Mouse (Mus musculus): Measurements from ENCODE around the gene Pcdh20. TPM values are rescaled to one million over a fixed set of nuclear protein-coding genes. Genes with fewer than 3 reads are reported as not detected.

Pcdh20 gene
- 1.1 and 1.3 TPM in 2 replicates for polyA plus RNA-seq (2015; fragmentation: Nextera tagmentation; extraction: Ambion mirVana)

DNA sequence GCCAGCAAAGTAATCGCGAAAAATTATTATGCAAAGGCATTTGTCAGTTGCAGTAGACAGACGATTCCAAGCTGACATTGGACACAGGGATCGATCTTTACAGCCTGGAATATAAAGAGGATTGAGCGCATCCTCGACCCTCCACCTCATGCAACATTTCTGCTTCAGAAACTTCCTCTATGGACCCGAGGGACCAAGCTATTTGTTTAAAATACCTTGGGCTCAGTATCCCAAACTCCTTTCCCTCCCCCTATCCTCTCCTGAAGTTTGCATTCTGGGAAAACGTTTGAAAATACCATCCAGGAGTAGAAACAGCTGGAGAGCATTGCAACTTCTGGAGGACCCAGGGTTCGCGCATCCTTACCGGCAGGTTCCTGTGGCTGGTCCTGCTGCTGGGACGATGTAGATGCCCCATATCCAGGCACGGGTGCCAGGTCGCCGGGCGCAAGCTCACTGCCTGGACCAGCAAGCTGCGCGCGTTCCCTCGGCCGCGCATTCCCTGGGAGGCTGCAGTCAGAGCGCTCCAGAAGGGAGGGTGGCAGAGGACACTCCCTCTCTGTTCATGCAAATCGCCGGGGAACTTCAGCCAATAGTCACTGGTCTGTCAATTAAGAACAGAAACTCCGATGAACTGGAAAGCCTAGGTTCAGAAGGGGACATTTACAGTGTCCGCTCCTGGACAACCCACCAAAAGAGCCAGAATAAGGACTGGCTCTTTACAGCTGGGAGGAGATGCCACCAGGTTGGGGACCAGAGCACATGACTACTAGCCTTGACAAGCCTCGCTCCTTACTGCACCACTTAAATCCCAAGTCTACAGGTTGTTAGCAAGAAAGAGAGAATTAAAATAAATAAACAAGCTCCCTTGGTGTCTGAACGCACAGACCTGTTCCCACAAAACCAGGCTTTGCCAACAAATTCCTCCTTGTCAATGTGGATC lies at the start of gene Pcdh20:
Gene Pcdh20 (minus strand): TSS at position 902 of the 940 bp plus-strand sequence.

